Mouse (Mus musculus) lung, postnatal 4 days (tissue): ENCODE results near the gene Myh10.

ENCODE experiments used
- DNase-seq, 2 experiments: peaks; one replicate each; pipeline ENCODE4 v3.0.0; 2021

Gene Myh10

GRCm38 (mm10) chr11:68692693-68693446 lies 1.5 kb downstream of the Myh10 start:
- DNase-seq, result peak; percentile 47 to 57

DNA sequence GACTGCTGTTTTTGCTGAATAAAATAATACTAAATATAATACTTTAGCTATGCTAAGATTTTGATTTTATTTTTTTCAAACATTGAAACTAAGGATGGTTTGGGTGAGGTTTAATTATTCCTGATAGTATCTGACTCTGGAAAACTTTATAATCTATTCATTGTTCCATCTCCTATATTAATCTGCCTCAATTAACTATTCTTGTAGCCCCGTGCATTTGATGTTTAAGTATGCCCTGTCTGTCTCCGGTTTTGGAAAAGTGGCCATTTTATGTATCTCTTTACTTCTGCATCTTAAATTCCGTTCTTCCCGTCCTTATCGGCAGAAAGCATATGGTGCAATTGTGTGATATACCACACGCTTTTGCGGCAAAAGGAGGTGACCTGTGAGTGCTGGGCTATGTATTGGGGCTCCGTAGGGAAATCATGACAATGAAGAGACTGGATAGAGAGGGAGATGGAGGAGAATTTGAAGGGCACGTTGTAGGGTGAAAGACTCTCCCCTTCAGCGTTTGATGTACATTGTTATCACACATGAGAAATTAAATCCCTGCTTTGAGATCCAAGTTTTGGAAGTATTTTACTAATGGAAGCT lies 2.2 kb downstream of the Myh10 start:
- DNase-seq, result no peak

DNA sequence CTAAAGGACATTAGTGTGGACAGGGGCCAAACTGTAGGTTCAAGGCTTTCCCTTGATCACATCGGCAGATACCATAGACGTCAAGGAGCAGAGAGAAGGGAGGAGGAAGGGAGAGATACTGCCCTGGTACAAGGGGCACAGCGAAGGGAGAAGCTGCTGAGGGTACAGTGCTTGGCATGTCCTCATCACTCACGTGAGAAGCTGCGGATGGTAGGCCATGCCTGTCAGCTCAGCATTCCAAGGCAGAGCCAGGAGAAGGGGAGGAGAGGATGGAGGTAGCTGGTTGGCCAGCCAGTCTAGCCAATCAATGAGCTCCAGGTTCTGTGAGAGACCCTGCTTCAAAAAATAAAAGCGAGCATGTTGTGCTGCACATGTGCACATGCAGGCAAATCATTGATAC lies 11.0 kb downstream of the Myh10 start:
- DNase-seq, result no peak

DNA sequence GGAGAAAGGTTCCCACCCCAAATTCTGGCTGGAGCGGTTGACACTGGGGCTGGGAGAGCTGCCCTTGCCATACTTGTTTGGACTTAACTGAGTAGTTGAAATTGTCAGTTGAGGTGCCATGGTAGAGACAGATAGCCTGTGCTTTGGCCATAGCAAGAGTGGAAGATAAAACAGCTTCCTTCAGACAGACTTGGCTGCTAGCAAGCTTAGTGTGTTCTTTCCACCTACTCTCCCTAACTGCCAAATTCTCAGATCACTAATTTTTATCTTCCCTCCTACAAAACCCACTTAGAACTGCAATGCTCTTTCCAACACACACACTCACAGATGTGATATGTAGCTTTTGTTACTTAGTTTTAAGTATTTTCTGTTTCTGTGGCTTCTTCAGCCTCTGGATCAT lies 12.0 kb downstream of the Myh10 start:
- no peak for DNase-seq

- DNase-seq, result no peak
These were observed 12.9 kb downstream of the Myh10 start for GRCm38 (mm10) chr11:68704258-68704657.

GRCm38 (mm10) chr11:68704847-68705246 lies 13.5 kb downstream of the Myh10 start:
- no peak for DNase-seq

DNA sequence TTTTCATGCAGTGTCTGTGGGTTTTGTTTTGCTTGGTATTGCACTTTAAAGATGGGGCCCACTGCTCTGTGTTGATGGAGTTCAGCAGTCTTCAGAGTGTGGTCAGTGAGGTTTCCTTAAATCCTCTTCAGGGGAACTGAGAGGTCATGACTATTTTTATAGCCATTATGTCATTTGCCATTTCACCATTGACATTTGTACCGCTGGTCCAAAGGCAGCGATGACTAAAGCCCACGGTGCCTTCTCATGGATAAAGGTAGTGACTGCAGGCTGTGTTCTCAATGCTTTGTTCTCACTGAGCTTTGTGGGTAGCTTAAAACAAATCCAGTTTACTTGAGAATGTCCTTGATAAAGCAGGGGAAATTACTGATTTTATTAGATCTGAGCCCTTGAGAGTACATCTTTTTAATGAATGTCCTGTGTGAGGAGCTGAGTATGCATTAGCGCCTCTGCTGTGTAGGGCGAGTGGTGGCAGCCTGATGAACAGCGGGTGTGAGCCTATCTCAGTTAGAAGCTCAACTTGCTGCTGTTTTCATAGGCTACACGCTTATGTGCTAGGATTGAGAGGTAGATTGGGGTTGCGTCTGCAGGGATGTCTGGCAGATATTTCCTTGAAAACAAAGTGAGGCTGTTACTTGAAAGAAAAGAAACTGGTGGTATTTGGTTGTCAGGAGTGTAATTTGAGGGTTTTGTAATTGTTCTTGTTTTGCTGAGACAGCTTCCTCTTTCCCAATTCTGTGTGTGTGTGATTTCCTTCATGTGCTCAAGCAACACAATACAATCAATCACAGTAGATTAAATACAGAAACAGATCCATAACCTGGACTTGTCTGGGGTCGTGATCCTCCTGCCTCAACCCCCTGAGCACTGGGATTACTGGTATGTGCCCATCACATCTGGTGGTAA lies 15.4 kb downstream of the Myh10 start:
- no peak for DNase-seq

- DNase-seq, result no peak
These were observed 16.7 kb downstream of the Myh10 start for GRCm38 (mm10) chr11:68707881-68708582.

- DNase-seq, result no peak
These were observed 24.8 kb downstream of the Myh10 start for GRCm38 (mm10) chr11:68716167-68716566.

DNA sequence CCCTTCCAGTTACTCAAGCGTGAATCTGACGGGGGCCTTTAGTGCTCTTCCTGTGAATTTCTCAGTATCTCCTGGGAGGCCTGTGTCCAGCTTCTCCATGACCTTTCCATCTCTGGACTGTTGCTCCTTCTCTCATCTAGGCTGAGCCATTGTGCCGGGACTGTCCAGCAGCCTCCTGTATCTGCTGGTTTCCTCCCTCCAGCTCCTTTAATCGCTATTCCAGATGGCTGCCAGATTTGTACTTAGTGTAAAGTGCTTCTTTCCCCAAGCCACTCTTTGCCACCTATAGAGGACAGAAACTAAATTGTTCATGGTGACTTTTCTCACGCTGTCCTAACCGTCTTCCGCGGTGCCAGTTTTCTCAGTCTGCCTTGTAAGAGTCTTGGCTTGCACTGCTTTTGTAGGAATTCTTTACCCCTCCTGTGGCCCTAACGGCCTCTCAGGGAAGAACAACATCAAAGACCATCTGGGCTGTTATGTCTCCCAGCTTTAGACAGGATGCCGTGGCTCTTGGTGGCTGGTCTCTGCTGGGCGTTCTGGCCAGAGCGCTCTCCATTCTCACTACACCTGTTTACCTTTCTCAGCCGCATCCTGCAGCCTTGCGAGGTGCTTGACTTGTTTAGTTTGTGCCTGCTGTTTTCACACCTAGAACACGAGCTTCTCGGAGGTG lies 25.9 kb downstream of the Myh10 start:
- DNase-seq, result no peak

- peak; percentile 25 to 71 for DNase-seq
These were observed 27.8 kb downstream of the Myh10 start for GRCm38 (mm10) chr11:68719096-68719648.

DNA sequence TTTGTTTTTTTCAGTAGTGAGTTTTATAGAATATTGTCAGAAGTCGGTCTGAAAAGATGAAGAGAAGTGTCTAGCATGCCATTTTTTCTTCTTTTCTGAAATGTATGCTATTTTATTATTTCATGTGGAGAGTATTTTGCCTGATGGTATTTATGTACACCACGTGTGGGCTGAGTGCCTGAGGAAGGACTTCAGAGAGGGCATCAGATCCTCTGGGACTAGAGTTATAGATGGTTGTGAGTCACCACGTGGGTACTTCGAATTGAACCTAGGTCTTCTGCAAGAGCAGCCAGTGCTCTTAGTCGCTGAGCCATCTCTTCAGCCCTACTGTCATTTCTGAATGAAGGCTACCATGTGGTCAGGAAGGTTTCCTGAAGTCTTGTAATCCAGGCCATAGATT lies 28.4 kb downstream of the Myh10 start:
- DNase-seq, result no peak

DNA sequence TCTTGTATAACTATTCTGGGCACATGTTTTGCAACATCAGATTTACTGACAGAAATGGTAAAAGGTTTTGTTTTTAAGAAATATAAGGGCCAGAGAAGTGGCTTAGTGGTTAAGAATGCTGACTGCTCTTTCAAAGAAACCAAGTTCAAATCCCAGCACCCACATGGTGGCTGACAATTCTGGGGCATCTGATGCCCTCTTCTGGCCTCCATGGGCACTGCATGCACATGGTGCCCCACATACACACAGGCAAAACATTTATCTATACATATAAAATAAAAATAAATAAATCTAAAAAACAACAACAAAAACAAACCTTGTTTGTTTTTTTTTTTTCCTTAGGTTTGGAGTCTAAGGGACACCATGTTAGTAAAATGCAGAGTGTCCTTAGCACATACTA lies 32.8 kb downstream of the Myh10 start:
- DNase-seq, result peak in 1 of 2 experiments; percentile 33

- DNase-seq, result no peak
These were observed 37.3 kb downstream of the Myh10 start for GRCm38 (mm10) chr11:68728693-68729092.

GRCm38 (mm10) chr11:68730792-68731191 lies 39.4 kb downstream of the Myh10 start:
- DNase-seq, result peak in 1 of 2 experiments; percentile 45

GRCm38 (mm10) chr11:68732066-68732465 lies 40.7 kb downstream of the Myh10 start:
- DNase-seq, result no peak

DNA sequence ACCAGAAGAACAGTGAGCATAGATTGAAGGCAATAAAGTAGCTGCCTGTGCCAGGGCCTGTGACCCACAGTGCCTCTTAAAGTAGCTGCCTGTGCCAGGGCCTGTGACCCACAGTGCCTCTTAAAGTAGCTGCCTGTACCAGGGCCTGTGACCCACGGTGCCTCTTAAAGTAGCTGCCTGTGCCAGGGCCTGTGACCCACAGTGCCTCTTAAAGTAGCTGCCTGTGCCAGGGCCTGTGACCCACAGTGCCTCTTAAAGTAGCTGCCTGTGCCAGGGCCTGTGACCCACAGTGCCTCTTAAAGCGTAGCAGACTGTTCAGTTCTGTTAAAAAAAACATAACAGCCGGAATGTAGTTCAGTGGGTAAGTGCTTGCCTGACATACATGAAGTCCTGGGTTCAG lies 42.0 kb downstream of the Myh10 start:
- peak in 1 of 2 experiments; percentile 50 for DNase-seq

DNA sequence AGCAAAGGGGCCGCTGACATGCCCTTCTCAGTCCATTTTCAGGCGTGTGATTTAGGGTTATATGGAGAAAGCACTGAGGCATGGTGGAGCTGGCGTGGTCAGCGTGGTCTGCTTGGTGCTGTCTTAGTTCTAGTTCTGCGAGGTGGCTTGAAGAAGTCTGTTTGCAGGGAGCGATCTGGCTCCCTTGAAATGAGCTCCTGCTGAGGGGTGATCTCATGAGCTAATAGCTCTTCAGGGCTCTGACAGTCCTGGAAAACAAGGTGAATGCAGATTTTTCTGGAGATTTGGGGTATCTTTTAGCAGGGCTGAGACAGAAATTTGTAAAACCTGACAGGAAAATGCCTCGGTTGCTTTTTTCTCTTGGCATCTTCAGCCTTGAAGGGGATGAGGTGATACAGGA lies 48.1 kb downstream of the Myh10 start:
- DNase-seq, result no peak

DNA sequence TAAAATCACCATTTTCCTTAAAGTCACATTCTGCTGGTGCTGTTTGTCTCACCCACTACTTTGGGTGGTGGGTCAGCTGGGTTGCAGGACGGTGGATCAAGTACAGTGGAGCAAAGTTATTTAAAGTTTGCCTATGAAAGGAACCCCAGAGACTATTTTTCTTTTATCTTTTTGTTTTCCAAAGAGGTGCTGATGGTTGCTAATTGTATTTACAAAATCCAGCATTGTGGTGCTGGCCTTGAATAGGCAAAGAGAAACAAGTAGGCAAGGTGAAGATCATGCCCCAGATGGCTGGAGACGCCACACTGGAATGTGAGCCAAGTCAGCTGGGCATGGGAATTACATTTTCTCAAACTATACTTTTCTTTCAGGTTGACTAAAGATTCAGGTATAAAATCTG lies 51.3 kb downstream of the Myh10 start:
- DNase-seq, result no peak

GRCm38 (mm10) chr11:68744150-68744549 lies 52.8 kb downstream of the Myh10 start:
- DNase-seq, result no peak

- no peak for DNase-seq
These were observed 54.2 kb downstream of the Myh10 start for GRCm38 (mm10) chr11:68745374-68746200.
